Mouse (Mus musculus) bone marrow, adult 2 months (tissue): ENCODE measurements around the gene Wls.

Experiments
- CTCF ChIP-seq: fragments of 200-500 bp; IDR thresholded peaks from 2 replicates; pipeline ENCODE4 v1.5.1; 2011; ENCODE audit warnings: low read length, control low read depth; ENCODE audit not compliant: control insufficient read depth, insufficient read depth
- POLR2A ChIP-seq: fragments of 200-500 bp; IDR thresholded peaks from 2 replicates; pipeline ENCODE4 v1.6.1; 2011; ENCODE audit warnings: low read depth, mild to moderate bottlenecking, control low read depth, low read length, borderline replicate concordance; ENCODE audit not compliant: control insufficient read depth

DNA sequence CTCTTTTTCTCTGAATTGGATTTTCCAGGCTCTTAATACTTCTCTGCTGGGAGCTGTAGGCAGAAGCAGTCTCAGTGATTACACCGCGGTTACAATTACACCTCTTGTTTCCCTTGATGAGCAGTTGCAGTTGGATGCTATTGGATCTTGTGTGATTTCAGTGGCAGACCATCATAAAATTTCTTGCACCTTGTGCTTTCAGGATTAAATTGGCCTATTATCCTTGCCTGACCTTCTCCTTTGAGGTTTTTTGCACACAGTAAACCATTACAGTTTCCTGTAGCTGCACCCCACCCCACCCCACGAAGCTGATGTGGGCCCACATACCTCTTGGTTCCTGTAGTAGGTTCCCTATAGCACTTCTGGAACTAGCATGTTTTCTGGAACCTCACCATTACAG, 2.0 kb downstream of the Wls start:
- TF ChIP-seq CTCF, result no peak
- no peak for TF ChIP-seq POLR2A
